Mouse (Mus musculus): Measurements from ENCODE around the gene Obscn. TPM values are rescaled to one million over a fixed set of nuclear protein-coding genes. Genes with fewer than 3 reads are reported as not detected.

The Obscn gene
- polyA plus RNA-seq, 1 experiment, result not detected

DNA sequence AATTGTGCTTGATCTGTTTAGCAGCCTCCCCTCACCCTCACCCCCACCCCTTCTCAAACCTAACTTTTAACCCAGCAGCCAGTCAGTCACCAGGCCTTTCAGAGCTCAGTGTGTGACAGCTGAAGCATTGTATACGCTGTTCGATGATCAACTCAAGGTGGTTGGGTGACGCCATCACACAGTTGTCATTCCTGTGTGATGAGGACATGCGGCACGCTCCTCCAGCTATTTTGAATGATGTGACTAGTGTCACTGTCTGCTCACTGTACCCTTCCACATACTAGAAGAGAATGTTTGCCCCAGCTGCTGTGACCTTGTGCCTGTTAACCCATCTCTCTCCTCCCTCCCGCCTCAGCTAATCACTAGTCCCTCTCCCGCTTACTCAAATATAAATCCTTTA lies 18.0 kb upstream of the Obscn start:
- no peak overlapping the region for H3K27ac ChIP-seq (ENCODE audit: insufficient read depth, low read depth, low read length)
- H3K4me3 ChIP-seq (ENCODE audit: insufficient read depth, low read depth, low read length), result no peak overlapping the region
- H3K4me1 ChIP-seq (ENCODE audit: control insufficient read depth, insufficient read depth, low read length), result no peaks in the 10 kb centered on the region
- TF ChIP-seq POLR2A (IDR thresholded peaks at IDR 0.05; ENCODE audit: insufficient read depth, low read depth, low read length) (no peak), CTCF (IDR thresholded peaks at IDR 0.05; ENCODE audit: insufficient read depth, low read depth, low read length) (no peak)
- 92% methylated on average over 7 of the region's 7 CpGs for WGBS

DNA sequence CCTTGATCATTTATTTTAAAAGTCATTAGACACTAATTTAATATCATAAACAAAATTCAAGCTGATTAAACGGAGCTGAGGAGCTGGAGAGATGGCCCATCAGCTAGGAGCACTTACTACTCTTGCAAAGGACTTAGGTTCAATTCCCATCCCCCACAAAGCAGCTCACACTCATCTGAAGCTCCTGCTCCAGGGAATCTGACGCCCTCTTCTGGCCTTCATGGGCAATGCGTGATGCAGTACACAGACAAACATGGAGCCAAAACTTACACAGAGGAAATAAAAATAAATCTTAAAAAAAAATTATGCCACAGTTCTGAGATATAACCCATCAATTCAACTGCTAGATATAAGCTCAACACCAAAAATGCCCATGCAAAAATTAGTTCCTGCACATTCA lies 15.5 kb upstream of the Obscn start:
- H3K27ac ChIP-seq (ENCODE audit: insufficient read depth, low read depth, low read length), result no peak overlapping the region
- 37% methylated on average over 3 of the region's 3 CpGs for WGBS
- H3K4me1 ChIP-seq (ENCODE audit: control insufficient read depth, insufficient read depth, low read length), result no peaks in the 10 kb centered on the region
- TF ChIP-seq POLR2A (IDR thresholded peaks at IDR 0.05; ENCODE audit: insufficient read depth, low read depth, low read length) (no peak), CTCF (IDR thresholded peaks at IDR 0.05; ENCODE audit: insufficient read depth, low read depth, low read length) (no peak)
- no peak overlapping the region for H3K4me3 ChIP-seq (ENCODE audit: insufficient read depth, low read depth, low read length)

DNA sequence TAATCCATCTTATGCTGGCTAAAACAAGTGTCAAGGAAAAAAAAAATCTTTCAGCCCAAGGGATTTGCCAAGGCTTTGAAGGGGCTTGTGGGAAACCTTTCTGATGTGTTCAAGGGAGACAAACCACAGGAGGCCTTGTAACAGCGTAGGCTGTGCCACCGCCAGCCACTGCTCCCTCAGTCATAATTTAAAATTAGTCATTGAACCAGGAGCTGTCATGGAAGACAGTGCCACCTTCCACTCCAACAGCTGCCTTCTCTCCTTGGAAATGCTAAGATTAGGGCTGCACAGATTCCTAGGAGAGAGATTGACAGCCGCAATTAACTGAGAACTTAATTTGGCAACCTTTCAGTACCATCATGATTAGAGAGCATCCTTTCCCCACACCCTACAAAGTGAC lies 13.1 kb upstream of the Obscn start:
- 75% methylated on average over 3 of the region's 3 CpGs for WGBS

DNA sequence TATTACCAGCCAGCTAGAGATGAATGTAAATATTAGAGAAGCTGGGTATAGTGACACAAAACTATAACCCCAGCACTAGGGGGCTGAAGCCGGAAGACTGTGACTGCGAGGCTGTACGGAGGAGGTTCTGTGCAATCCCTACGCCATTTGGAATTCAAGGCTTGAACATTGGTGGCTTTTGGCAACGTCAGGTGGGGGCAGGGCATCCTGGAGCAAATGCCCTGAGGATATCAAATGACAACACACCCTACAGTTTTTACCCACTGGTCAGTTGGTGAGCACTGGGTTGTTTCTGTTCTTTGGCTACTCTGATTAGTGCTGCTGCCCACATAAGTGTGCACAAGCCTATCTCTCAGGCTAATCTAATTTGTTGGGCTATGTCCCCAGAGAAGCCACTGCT lies 6.8 kb upstream of the Obscn start:
- H3K27ac ChIP-seq (ENCODE audit: insufficient read depth, low read depth, low read length), result no peak overlapping the region
- no peaks in the 10 kb centered on the region for H3K4me1 ChIP-seq (ENCODE audit: control insufficient read depth, insufficient read depth, low read length)
- TF ChIP-seq POLR2A (IDR thresholded peaks at IDR 0.05; ENCODE audit: insufficient read depth, low read depth, low read length) (no peak), CTCF (IDR thresholded peaks at IDR 0.05; ENCODE audit: insufficient read depth, low read depth, low read length) (no peak)
- 80% methylated on average over 5 of the region's 5 CpGs for WGBS
- H3K4me3 ChIP-seq (ENCODE audit: insufficient read depth, low read depth, low read length), result no peak overlapping the region

More for the DNA sequence above, 13.1 kb upstream of the Obscn start:
- no peaks in the 10 kb centered on the region for H3K4me1 ChIP-seq (ENCODE audit: control insufficient read depth, insufficient read depth, low read length)
- TF ChIP-seq POLR2A (IDR thresholded peaks at IDR 0.05; ENCODE audit: insufficient read depth, low read depth, low read length), result no peak
- TF ChIP-seq CTCF (IDR thresholded peaks at IDR 0.05; ENCODE audit: insufficient read depth, low read depth, low read length), result no peak
- no peak overlapping the region for H3K4me3 ChIP-seq (ENCODE audit: insufficient read depth, low read depth, low read length)
- H3K27ac ChIP-seq (ENCODE audit: insufficient read depth, low read depth, low read length), result no peak overlapping the region

DNA sequence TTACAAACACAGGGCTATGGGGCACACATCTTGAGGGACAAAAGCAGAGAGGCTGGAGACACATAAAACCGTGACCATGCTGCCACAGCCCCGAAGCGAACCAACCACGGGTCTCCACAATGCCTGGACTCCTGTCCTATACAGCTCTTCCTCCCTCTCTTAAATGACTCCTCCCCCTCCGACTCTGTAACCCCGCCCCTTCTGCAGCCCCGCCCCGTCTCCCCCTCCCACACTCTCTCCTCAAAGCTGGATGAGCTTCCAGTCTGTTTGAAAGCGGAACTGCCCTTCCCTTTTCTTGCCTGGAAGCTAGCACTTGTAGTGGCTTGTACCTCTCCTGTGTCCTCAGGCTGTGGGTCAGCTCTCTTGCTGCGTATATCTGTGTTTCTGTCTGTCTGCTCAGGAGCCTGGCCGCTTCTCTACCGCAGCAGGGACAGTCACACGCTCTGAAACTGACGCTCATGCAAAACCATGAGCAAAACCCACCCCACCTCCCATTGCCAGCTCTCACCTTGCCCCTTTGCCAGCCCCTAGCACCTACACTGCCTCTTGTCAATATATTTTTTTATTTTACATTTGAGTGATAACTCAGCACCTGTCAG lies 5.7 kb upstream of the Obscn start:
- Histone ChIP-seq H3K4me1 (ENCODE audit: control insufficient read depth, insufficient read depth, low read length) (no peaks in the 10 kb centered on the region), H3K27ac (ENCODE audit: insufficient read depth, low read depth, low read length) (no peak overlapping the region), H3K4me3 (ENCODE audit: insufficient read depth, low read depth, low read length) (no peak overlapping the region)
- WGBS, result 17% methylated on average over 14 of the region's 14 CpGs
- TF ChIP-seq POLR2A (IDR thresholded peaks at IDR 0.05; ENCODE audit: insufficient read depth, low read depth, low read length), result no peak
- TF ChIP-seq CTCF (IDR thresholded peaks at IDR 0.05; ENCODE audit: insufficient read depth, low read depth, low read length), result no peak

GRCm38 (mm10) chr11:59138537-59139486 lies 2.6 kb upstream of the Obscn start:
- peaks cover 14% of the 10 kb centered on the region for H3K4me1 ChIP-seq (ENCODE audit: control insufficient read depth, insufficient read depth, low read length)
- no peak overlapping the region for H3K27ac ChIP-seq (ENCODE audit: insufficient read depth, low read depth, low read length)
- H3K4me3 ChIP-seq (ENCODE audit: insufficient read depth, low read depth, low read length), result no peak overlapping the region
- TF ChIP-seq POLR2A (IDR thresholded peaks at IDR 0.05; ENCODE audit: insufficient read depth, low read depth, low read length) (no peak), CTCF (IDR thresholded peaks at IDR 0.05; ENCODE audit: insufficient read depth, low read depth, low read length) (no peak)
- WGBS, result 77% methylated on average over 19 of the region's 19 CpGs

- Histone ChIP-seq H3K4me1 (ENCODE audit: control insufficient read depth, insufficient read depth, low read length) (peaks cover 14% of the 10 kb centered on the region), H3K4me3 (ENCODE audit: insufficient read depth, low read depth, low read length) (no peak overlapping the region), H3K27ac (ENCODE audit: insufficient read depth, low read depth, low read length) (no peak overlapping the region)
- WGBS, result 73% methylated on average over 12 of the region's 12 CpGs
- TF ChIP-seq CTCF (IDR thresholded peaks at IDR 0.05; ENCODE audit: insufficient read depth, low read depth, low read length), result no peak
- no peak for TF ChIP-seq POLR2A (IDR thresholded peaks at IDR 0.05; ENCODE audit: insufficient read depth, low read depth, low read length)
Observed at GRCm38 (mm10) chr11:59136994-59137706, 948 bp upstream of the Obscn start.

GRCm38 (mm10) chr11:59135051-59135820 lies 966 bp downstream of the Obscn start:
- Histone ChIP-seq H3K4me3 (ENCODE audit: insufficient read depth, low read depth, low read length) (no peak overlapping the region), H3K27ac (ENCODE audit: insufficient read depth, low read depth, low read length) (no peak overlapping the region), H3K4me1 (ENCODE audit: control insufficient read depth, insufficient read depth, low read length) (peaks cover 14% of the 10 kb centered on the region)
- TF ChIP-seq POLR2A (IDR thresholded peaks at IDR 0.05; ENCODE audit: insufficient read depth, low read depth, low read length) (no peak), CTCF (IDR thresholded peaks at IDR 0.05; ENCODE audit: insufficient read depth, low read depth, low read length) (peak; percentile 18; the same call in 1 of the 2 replicates)
- 7% methylated on average over 55 of the region's 55 CpGs for WGBS

Measured in olfactory bulb, adult 2 months (tissue).